Mouse (Mus musculus) hindbrain, embryonic 10.5 days (tissue): ENCODE measurements around the gene Grip2. TPM values are rescaled to one million over a fixed set of nuclear protein-coding genes. Genes with fewer than 3 reads are reported as not detected.

ENCODE experiments used
- DNase-seq: peaks from one replicate; pipeline ENCODE4 v3.0.0-alpha.2; 2017; ENCODE audit warnings: low spot score
- H3K27ac ChIP-seq: fragments of 300-500 bp; sonication (generic); 2 replicates; pipeline ENCODE4 v1.5.1; 2016; ENCODE audit warnings: mild to moderate bottlenecking, moderate library complexity
- H3K27me3 ChIP-seq: fragments of 300-500 bp; sonication (generic); 2 replicates; pipeline ENCODE4 v1.6.1; 2016; ENCODE audit warnings: mild to moderate bottlenecking; ENCODE audit not compliant: poor library complexity, insufficient read depth, severe bottlenecking
- H3K36me3 ChIP-seq: fragments of 300-500 bp; sonication (generic); 2 replicates; pipeline ENCODE4 v1.6.1; 2016; ENCODE audit warnings: mild to moderate bottlenecking, moderate library complexity
- H3K4me1 ChIP-seq: fragments of 300-500 bp; sonication (generic); replicated peaks from 2 replicates; pipeline ENCODE4 v1.6.1; 2016; ENCODE audit warnings: mild to moderate bottlenecking
- H3K4me3 ChIP-seq: fragments of 300-500 bp; sonication (generic); 2 replicates; pipeline ENCODE4 v1.5.1; 2016; ENCODE audit warnings: mild to moderate bottlenecking, moderate library complexity
- H3K9me3 ChIP-seq: fragments of 300-500 bp; sonication (generic); 2 replicates; pipeline ENCODE4 v1.6.1; 2016; ENCODE audit warnings: mild to moderate bottlenecking, moderate library complexity
- WGBS: fragments of 180-500 bp; shearing (Covaris S2); methylation state at CpG from one replicate; pipeline ENCODE4 v1.1.7; 2016; 5-methylcytosine and 5-hydroxymethylcytosine counted together
- polyA plus RNA-seq: library from polyadenylated mRNA; unstranded; fragments of >200 nt; fragmentation: Nextera tagmentation; extraction: Ambion mirVana; gene quantifications from 2 replicates; pipeline ENCODE4 v1.2.1, GENCODE M21; 2016

Grip2 gene
- polyA plus RNA-seq, 1 experiment from 2014 or later = 0.71 TPM

- 82% methylated on average over 3 of the region's 3 CpGs for whole genome bisulfite sequencing
- H3K9me3 ChIP-seq = no peaks in the 10 kb centered on the region
- no peak overlapping the region for H3K4me3 ChIP-seq
- 0 out of 2 replicates have a peak, but pooled peaks cover 4% of the 10 kb centered on the region for H3K27me3 ChIP-seq
- H3K36me3 ChIP-seq = no peaks in the 10 kb centered on the region
- no peak overlapping the region for H3K27ac ChIP-seq
- no peak for DNase-seq
- no peaks in the 10 kb centered on the region for H3K4me1 ChIP-seq
Observed at GRCm38 (mm10) chr6:91785018-91785417, 42.0 kb downstream of the Grip2 start.

GRCm38 (mm10) chr6:91779206-91779605 lies 47.8 kb downstream of the Grip2 start:
- no peak overlapping the region for H3K27ac ChIP-seq
- no peak for DNase-seq
- 0 out of 2 replicates have a peak, but pooled peaks cover 4% of the 10 kb centered on the region for H3K27me3 ChIP-seq
- H3K4me1 ChIP-seq = peaks cover 12% of the 10 kb centered on the region
- WGBS = 77% methylated on average over 9 of the region's 9 CpGs
- H3K36me3 ChIP-seq = no peaks in the 10 kb centered on the region
- no peak overlapping the region for H3K4me3 ChIP-seq
- H3K9me3 ChIP-seq = no peaks in the 10 kb centered on the region

- DNase-seq = peak; percentile 82
- H3K9me3 ChIP-seq = no peaks in the 10 kb centered on the region
- peaks cover 12% of the 10 kb centered on the region for H3K4me1 ChIP-seq
- WGBS = 20% methylated on average over 9 of the region's 9 CpGs
- H3K27me3 ChIP-seq = no peaks in the 10 kb centered on the region
- H3K4me3 ChIP-seq = no peak overlapping the region
- H3K36me3 ChIP-seq = no peaks in the 10 kb centered on the region
- peak overlapping the region; percentile 8; the same call in 1 of the 2 replicates for H3K27ac ChIP-seq
Observed at GRCm38 (mm10) chr6:91776543-91776942, 50.5 kb downstream of the Grip2 start.

- Histone ChIP-seq H3K27ac (no peak overlapping the region), H3K4me3 (no peak overlapping the region), H3K9me3 (0 out of 2 replicates have a peak, but pooled peaks cover 5% of the 10 kb centered on the region), H3K27me3 (no peaks in the 10 kb centered on the region), H3K4me1 (peaks cover 12% of the 10 kb centered on the region), H3K36me3 (no peaks in the 10 kb centered on the region)
- 67% methylated on average over 5 of the region's 5 CpGs for WGBS
- no peak for DNase-seq
Observed at GRCm38 (mm10) chr6:91773951-91774350, 53.1 kb downstream of the Grip2 start.

- 87% methylated on average over 8 of the region's 8 CpGs for WGBS
- Histone ChIP-seq H3K4me1 (no peaks in the 10 kb centered on the region), H3K4me3 (no peak overlapping the region), H3K27me3 (no peaks in the 10 kb centered on the region), H3K27ac (no peak overlapping the region), H3K36me3 (no peaks in the 10 kb centered on the region), H3K9me3 (0 out of 2 replicates have a peak, but pooled peaks cover 5% of the 10 kb centered on the region)
- no peak for DNase-seq
Observed at GRCm38 (mm10) chr6:91767550-91767949, 59.5 kb downstream of the Grip2 start.

- WGBS = 83% methylated on average over 9 of the region's 9 CpGs
- no peaks in the 10 kb centered on the region for H3K9me3 ChIP-seq
- no peak overlapping the region for H3K27ac ChIP-seq
- H3K36me3 ChIP-seq = peaks cover 21% of the 10 kb centered on the region
- no peak for DNase-seq
- H3K4me3 ChIP-seq = no peak overlapping the region
- 0 out of 2 replicates have a peak, but pooled peaks cover 2% of the 10 kb centered on the region for H3K4me1 ChIP-seq
- no peaks in the 10 kb centered on the region for H3K27me3 ChIP-seq
Observed at GRCm38 (mm10) chr6:91762051-91762742, 64.9 kb downstream of the Grip2 start.

- Histone ChIP-seq H3K27me3 (no peaks in the 10 kb centered on the region), H3K36me3 (peaks cover 91% of the 10 kb centered on the region), H3K4me1 (peaks cover 16% of the 10 kb centered on the region), H3K4me3 (no peak overlapping the region), H3K27ac (no peak overlapping the region), H3K9me3 (no peaks in the 10 kb centered on the region)
- 83% methylated on average over 12 of the region's 12 CpGs for WGBS
- DNase-seq = no peak
Observed at GRCm38 (mm10) chr6:91754845-91755244, 72.2 kb downstream of the Grip2 start.

GRCm38 (mm10) chr6:91754098-91754497 lies 73.0 kb downstream of the Grip2 start:
- H3K27ac ChIP-seq = 0 out of 2 replicates have a peak overlapping the region, but pooled peaks have one; percentile 46
- no peak overlapping the region for H3K4me3 ChIP-seq
- 51% methylated on average over 6 of the region's 6 CpGs for WGBS
- H3K4me1 ChIP-seq = peaks cover 16% of the 10 kb centered on the region
- peaks cover 92% of the 10 kb centered on the region for H3K36me3 ChIP-seq
- no peak for DNase-seq
- H3K9me3 ChIP-seq = no peaks in the 10 kb centered on the region
- no peaks in the 10 kb centered on the region for H3K27me3 ChIP-seq

- H3K27ac ChIP-seq = peak overlapping the region; percentile 53; the same call in 1 of the 2 replicates
- H3K36me3 ChIP-seq = peaks cover 96% of the 10 kb centered on the region
- DNase-seq = no peak
- no peaks in the 10 kb centered on the region for H3K9me3 ChIP-seq
- no peaks in the 10 kb centered on the region for H3K27me3 ChIP-seq
- 55% methylated on average over 8 of the region's 8 CpGs for WGBS
- H3K4me3 ChIP-seq = no peak overlapping the region
- peaks cover 16% of the 10 kb centered on the region for H3K4me1 ChIP-seq
Observed at GRCm38 (mm10) chr6:91752884-91753283, 74.2 kb downstream of the Grip2 start.

- H3K36me3 ChIP-seq = peaks cover 96% of the 10 kb centered on the region
- H3K9me3 ChIP-seq = no peaks in the 10 kb centered on the region
- DNase-seq = peak; percentile 30
- peaks cover 22% of the 10 kb centered on the region for H3K4me1 ChIP-seq
- no peak overlapping the region for H3K27ac ChIP-seq
- 69% methylated on average over 3 of the region's 3 CpGs for WGBS
- no peak overlapping the region for H3K4me3 ChIP-seq
- H3K27me3 ChIP-seq = no peaks in the 10 kb centered on the region
Observed at GRCm38 (mm10) chr6:91750976-91751375, 76.1 kb downstream of the Grip2 start.

- WGBS = 68% methylated on average over 5 of the region's 5 CpGs
- peaks cover 22% of the 10 kb centered on the region for H3K4me1 ChIP-seq
- H3K36me3 ChIP-seq = peaks cover 94% of the 10 kb centered on the region
Observed at GRCm38 (mm10) chr6:91746776-91747175, 80.3 kb downstream of the Grip2 start.

GRCm38 (mm10) chr6:91745947-91746582 lies 81.0 kb downstream of the Grip2 start:
- no peak for DNase-seq
- WGBS = 68% methylated on average over 7 of the region's 7 CpGs
- no peak overlapping the region for H3K4me3 ChIP-seq

More at GRCm38 (mm10) chr6:91746776-91747175, 80.3 kb downstream of the Grip2 start:
- no peak overlapping the region for H3K27ac ChIP-seq
- H3K9me3 ChIP-seq = no peaks in the 10 kb centered on the region
- no peaks in the 10 kb centered on the region for H3K27me3 ChIP-seq
- no peak for DNase-seq
- no peak overlapping the region for H3K4me3 ChIP-seq

GRCm38 (mm10) chr6:91745246-91745645 lies 81.8 kb downstream of the Grip2 start:
- WGBS = 90% methylated on average over 3 of the region's 3 CpGs

More at GRCm38 (mm10) chr6:91745947-91746582, 81.0 kb downstream of the Grip2 start:
- Histone ChIP-seq H3K36me3 (peaks cover 94% of the 10 kb centered on the region), H3K4me1 (peaks cover 22% of the 10 kb centered on the region), H3K27ac (no peak overlapping the region), H3K9me3 (no peaks in the 10 kb centered on the region), H3K27me3 (no peaks in the 10 kb centered on the region)

More at GRCm38 (mm10) chr6:91745246-91745645, 81.8 kb downstream of the Grip2 start:
- DNase-seq = no peak
- Histone ChIP-seq H3K27ac (no peak overlapping the region), H3K4me3 (no peak overlapping the region), H3K27me3 (no peaks in the 10 kb centered on the region), H3K36me3 (peaks cover 94% of the 10 kb centered on the region), H3K9me3 (no peaks in the 10 kb centered on the region), H3K4me1 (peaks cover 22% of the 10 kb centered on the region)
